Comparison of ENCODE assay signal across 19 mouse cellular contexts in the genomic region with DNA sequence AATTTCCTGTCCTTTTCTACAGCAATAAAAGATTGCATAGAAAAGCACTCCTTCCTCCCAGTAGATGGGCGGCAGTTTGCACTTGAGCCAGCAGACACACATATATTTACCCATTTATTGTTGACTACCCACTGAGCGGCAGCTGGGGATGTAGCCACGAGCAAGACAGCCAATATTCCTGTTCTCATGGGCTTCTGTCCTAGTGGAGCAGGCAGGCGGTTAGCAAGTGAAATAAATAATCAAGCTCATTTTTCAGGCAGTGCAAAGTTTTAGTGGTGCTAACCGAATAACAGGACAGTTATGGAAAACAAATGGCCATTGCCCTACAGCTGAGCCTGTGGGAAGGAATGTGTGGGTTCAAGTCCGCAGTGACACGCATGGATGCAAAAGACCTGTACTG.
DNase-seq lines count a peak whose midpoint lies in the region; TF ChIP-seq lines count a peak whose summit lies in the region.
"Had no signal": no experiment of that assay in that cellular context is flagged by ENCODE, and none has a peak within 500 bp of the region (broad histone marks: within the 10 kb centered on the region; RNA-seq: fewer than 3 reads in every experiment).

No protein-coding gene starts in this region.

- intact Hi-C loops in heart, postnatal 36 days (cut with DNase I), result no loop called here

- H3K4me3 ChIP-seq in kidney, adult 2 months (ENCODE audit: insufficient read depth, low read depth, low read length), result no peak overlapping the region
- H3K4me3 ChIP-seq: embryonic facial prominence, embryonic 10.5 days; forebrain, embryonic 13.5 days; heart, embryonic 12.5 days; hindbrain, embryonic 15.5 days had no signal

- H3K36me3 ChIP-seq in kidney, adult 2 months (ENCODE audit: control insufficient read depth, insufficient read depth, low read length), result no peaks in the 10 kb centered on the region
- H3K36me3 ChIP-seq: embryonic facial prominence, embryonic 10.5 days; G1E; heart, embryonic 12.5 days; hindbrain, embryonic 15.5 days had no signal

- no peaks in the 10 kb centered on the region for H3K27me3 ChIP-seq in kidney, adult 2 months (replicated peaks; ENCODE audit: control insufficient read depth, insufficient read depth, low read length)
- H3K27me3 ChIP-seq: heart, embryonic 12.5 days; hindbrain, embryonic 15.5 days had no signal

- DNase-seq in heart, adult 11 months, result peak; percentile 80
- no peak for DNase-seq in heart, postnatal 36 days
- peak; percentile 13 for DNase-seq in kidney, adult 2 months
- DNase-seq in kidney, adult 11 months, result no peak
- peak; percentile 27 to 44 for DNase-seq in kidney, postnatal 4 days
- no peak for DNase-seq in kidney, adult 18-20 months
- peak; percentile 28 for DNase-seq in brain, embryonic 14.5 days (ENCODE audit: low read depth)
- DNase-seq in cerebellum, postnatal 36 days, result no peak
- DNase-seq: adrenal gland, postnatal 10 days; B cell, adult 2 months; cerebellum, adult 18-20 months; cerebellum, adult 9-11 months; forebrain, postnatal 0 days; gastrocnemius, postnatal 14 days had no signal

- 50% methylated on average over 7 of the region's 7 CpGs for WGBS in kidney, adult 2 months

- no peak for TF ChIP-seq CTCF in kidney, adult 2 months (conservative IDR thresholded peaks at IDR 0.05; ENCODE audit: insufficient read depth, insufficient read length, low read depth, low read length)
- no peak for TF ChIP-seq CTCF in brain, embryonic 14.5 days (IDR thresholded peaks at IDR 0.05; ENCODE audit: borderline replicate concordance, extremely low read depth, insufficient read depth, insufficient read length)

- TF ChIP-seq POLR2A in kidney, adult 2 months (IDR thresholded peaks at IDR 0.05; ENCODE audit: low read depth, low read length), result no peak
- no peak for TF ChIP-seq POLR2A in brain, embryonic 14.5 days (IDR thresholded peaks at IDR 0.05; ENCODE audit: borderline replicate concordance, extremely low read depth, insufficient read depth, insufficient read length, poor library complexity, severe bottlenecking)

- H3K4me1 ChIP-seq in kidney, adult 2 months (ENCODE audit: control insufficient read depth, insufficient read depth, low read length), result no peaks in the 10 kb centered on the region
- H3K4me1 ChIP-seq: heart, embryonic 12.5 days had no signal

- no peak overlapping the region for H3K27ac ChIP-seq in kidney, adult 2 months (ENCODE audit: insufficient read depth, low read depth, low read length)
- H3K27ac ChIP-seq: embryonic facial prominence, embryonic 10.5 days; forebrain, embryonic 13.5 days; hindbrain, embryonic 15.5 days had no signal

Comparison
In these comparisons a context has a peak if more than half of its experiments do, and no peak if none do; other contexts are left out.
1. DNase-seq: peak in heart, adult 11 months (single experiment), kidney, adult 2 months (single experiment), kidney, postnatal 4 days (2 of 2) and brain, embryonic 14.5 days (single experiment); none in heart, postnatal 36 days (0 of 2), kidney, adult 11 months (single experiment), kidney, adult 18-20 months (single experiment) and cerebellum, postnatal 36 days (0 of 2).